Mouse (Mus musculus) erythroblast, embryonic 14.5 days (primary cell): ENCODE data around the gene Mcoln2.

Experiments used
- GATA1 ChIP-seq: IDR thresholded peaks from 2 replicates; pipeline ENCODE4 v1.6.1; 2012; ENCODE audit warnings: low read length, inconsistent platforms, mixed read lengths
- TAL1 ChIP-seq: IDR thresholded peaks from 3 replicates; pipeline ENCODE4 v1.6.1; 2012; ENCODE audit warnings: low read length, inconsistent platforms, mixed read lengths

GRCm38 (mm10) chr3:146220776-146221486, 71.3 kb downstream of the Mcoln2 start, which contains the start of gene Lpar3:
- no peak for TF ChIP-seq GATA1
- TF ChIP-seq TAL1: no peak
